Mouse (Mus musculus) liver, embryonic 14.5 days (tissue): ENCODE data around the gene Sytl1. TPM values are rescaled to one million over a fixed set of nuclear protein-coding genes. Genes with fewer than 3 reads are reported as not detected.
A peak's percentile ranks its signal among the peaks of the same experiment; 100 is the strongest.

ENCODE experiments used
- ATAC-seq: fragments of 200-750 bp; cut with Nextera tagmentation; 2 replicates; pipeline ENCODE4 v1.8.0; 2017; ENCODE audit warnings: moderate number of reproducible peaks, mild to moderate bottlenecking, moderate library complexity; ENCODE audit not compliant: insufficient read depth
- DNase-seq, 3 experiments: peaks; one replicate each; pipeline ENCODE4 v3.0.0-alpha.2; 2012 to 2013; ENCODE audit warnings: low read depth in 3 of 3, low spot score in 3 of 3
- H3K27ac ChIP-seq: fragments of 300-500 bp; sonication (generic); 2 replicates; pipeline ENCODE4 v1.5.1; 2014; ENCODE audit warnings: moderate library complexity, mild to moderate bottlenecking, control low read depth, inconsistent platforms
- H3K27me3 ChIP-seq: fragments of 300-500 bp; sonication (generic); 2 replicates; pipeline ENCODE4 v1.6.1; 2014; ENCODE audit warnings: mild to moderate bottlenecking, low read length, moderate library complexity; ENCODE audit not compliant: control insufficient read depth, insufficient read depth
- H3K36me3 ChIP-seq: fragments of 300-500 bp; sonication (generic); replicated peaks from 2 replicates; pipeline ENCODE4 v1.6.1; 2014; ENCODE audit warnings: low read depth; ENCODE audit not compliant: control insufficient read depth, insufficient read depth
- H3K4me1 ChIP-seq, 2 experiments: fragments of 200-500 bp in 1 of 2; fragments of 300-500 bp in 1 of 2; sonication (generic) in 1 of 2; replicated peaks; 2 replicates each; pipeline ENCODE4 v1.6.1; 2012 to 2014; ENCODE audit warnings: antibody characterized with exemption in 1 of 2, inconsistent platforms in 1 of 2, low read length in 1 of 2; ENCODE audit not compliant: control insufficient read depth in 2 of 2, insufficient read depth in 2 of 2
- H3K4me2 ChIP-seq: fragments of 300-500 bp; sonication (generic); 2 replicates; pipeline ENCODE4 v1.6.1; 2014; ENCODE audit warnings: low read depth, mild to moderate bottlenecking, control low read depth, moderate library complexity
- H3K4me3 ChIP-seq, 2 experiments: fragments of 200-500 bp in 1 of 2; fragments of 300-500 bp in 1 of 2; sonication (generic) in 1 of 2; 2 replicates each; pipeline ENCODE4 v1.5.1; 2012 to 2014; ENCODE audit warnings: low read depth in 2 of 2, low read length in 2 of 2, mild to moderate bottlenecking in 2 of 2, control low read depth in 1 of 2, inconsistent platforms in 1 of 2, moderate library complexity in 1 of 2; ENCODE audit not compliant: insufficient read depth in 1 of 2
- H3K9ac ChIP-seq: fragments of 300-500 bp; sonication (generic); replicated peaks from 2 replicates; pipeline ENCODE4 v1.6.1; 2014; ENCODE audit warnings: mild to moderate bottlenecking, control low read depth, moderate library complexity
- H3K9me3 ChIP-seq: fragments of 300-500 bp; sonication (generic); 2 replicates; pipeline ENCODE4 v1.6.1; 2016; ENCODE audit warnings: low read length, mixed read lengths; ENCODE audit not compliant: control insufficient read depth
- CTCF ChIP-seq: IDR thresholded peaks from 2 replicates; pipeline ENCODE4 v1.5.1; 2016; ENCODE audit warnings: antibody characterized with exemption, low read depth, control low read depth
- EP300 ChIP-seq: IDR thresholded peaks from 2 replicates; pipeline ENCODE4 v1.6.1; 2016; ENCODE audit warnings: antibody characterized with exemption, low read depth
- WGBS: fragments of 180-500 bp; shearing (Covaris S2); extraction: QIAGEN DNeasy Blood & Tissue Kit; methylation state at CpG from one replicate; pipeline ENCODE4 v1.1.7; 2014; ENCODE audit not compliant: insufficient replicate concordance; 5-methylcytosine and 5-hydroxymethylcytosine counted together
- polyA plus RNA-seq, 2 experiments: library from polyadenylated mRNA; depleted of rRNA in 1 of 2; stranded (reverse) in 1 of 2; unstranded in 1 of 2; fragments of >200 nt; fragmentation: Nextera tagmentation in 1 of 2; extraction: Ambion mirVana in 1 of 2; gene quantifications; 2 replicates each; pipeline versions ENCODE4 v1.2.1 to v1.2.3; 2012 to 2014

Sytl1 gene
- polyA plus RNA-seq, 2 experiments: 0.48 to 0.52 TPM

DNA sequence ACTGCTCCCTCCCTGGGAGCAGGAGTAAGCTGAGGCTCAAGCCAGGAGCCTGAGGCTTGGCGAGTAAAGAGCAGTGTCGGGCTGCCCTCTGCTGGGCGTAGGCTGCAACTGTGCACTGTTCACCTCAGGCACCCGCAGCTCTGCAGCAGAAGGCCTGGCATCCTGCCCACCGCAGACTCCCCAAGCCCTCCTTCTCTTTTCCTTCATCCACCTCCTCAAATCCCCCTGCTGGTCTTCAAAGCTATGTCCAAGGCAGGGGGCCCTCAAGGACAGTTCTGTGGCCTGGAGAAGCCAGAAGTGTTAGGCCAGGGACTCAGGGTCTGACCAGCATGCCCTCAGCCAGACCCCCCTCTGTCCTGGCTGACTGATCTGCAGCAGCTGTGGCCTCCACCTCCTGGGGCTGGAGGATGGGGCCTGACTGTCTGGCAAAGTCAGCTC lies 34.9 kb upstream of the Sytl1 start:
- no peak overlapping the region for H3K4me2 ChIP-seq
- no peak overlapping the region for H3K27ac ChIP-seq
- peaks cover 3% of the 10 kb centered on the region; the same call in 1 of the 2 replicates for H3K36me3 ChIP-seq
- H3K9me3 ChIP-seq: no peaks in the 10 kb centered on the region
- no peak overlapping the region for H3K9ac ChIP-seq
- 6% methylated on average over 5 of the region's 5 CpGs for WGBS
- H3K27me3 ChIP-seq: no peaks in the 10 kb centered on the region
- ATAC-seq: peak; percentile 60; the same call in 1 of the 2 replicates
- no peak overlapping the region for H3K4me3 ChIP-seq
- no peak for TF ChIP-seq EP300
- TF ChIP-seq CTCF: peak; percentile 98
- no peaks in the 10 kb centered on the region for H3K4me1 ChIP-seq
- no peak for DNase-seq

DNA sequence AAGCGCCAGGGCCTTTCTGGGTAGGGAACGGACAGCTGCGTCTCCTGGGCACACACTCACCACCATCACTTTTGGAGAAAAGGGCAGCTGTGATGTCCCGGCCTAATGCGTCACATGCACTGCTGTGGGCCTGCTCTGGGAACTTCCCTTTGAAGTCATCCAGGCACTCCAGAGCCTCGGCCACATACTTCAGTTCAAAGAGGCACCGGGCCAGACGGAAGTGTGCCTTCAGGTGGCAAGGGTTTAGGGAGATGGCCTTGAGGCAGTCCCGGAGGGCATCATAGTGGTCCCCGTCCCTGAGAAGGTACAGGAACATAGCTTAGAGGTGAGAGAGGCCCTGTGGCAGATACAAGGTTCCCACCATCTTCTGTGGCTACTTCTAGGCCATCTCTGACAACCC lies 34.4 kb upstream of the Sytl1 start:
- Histone ChIP-seq H3K9ac (no peak overlapping the region), H3K4me3 (no peak overlapping the region), H3K36me3 (peaks cover 3% of the 10 kb centered on the region; the same call in 1 of the 2 replicates), H3K4me1 (no peaks in the 10 kb centered on the region), H3K27me3 (no peaks in the 10 kb centered on the region), H3K9me3 (no peaks in the 10 kb centered on the region), H3K27ac (no peak overlapping the region), H3K4me2 (no peak overlapping the region)
- TF ChIP-seq EP300 (no peak), CTCF (no peak)
- no peak for DNase-seq
- WGBS: 63% methylated on average over 10 of the region's 10 CpGs
- no peak for ATAC-seq

DNA sequence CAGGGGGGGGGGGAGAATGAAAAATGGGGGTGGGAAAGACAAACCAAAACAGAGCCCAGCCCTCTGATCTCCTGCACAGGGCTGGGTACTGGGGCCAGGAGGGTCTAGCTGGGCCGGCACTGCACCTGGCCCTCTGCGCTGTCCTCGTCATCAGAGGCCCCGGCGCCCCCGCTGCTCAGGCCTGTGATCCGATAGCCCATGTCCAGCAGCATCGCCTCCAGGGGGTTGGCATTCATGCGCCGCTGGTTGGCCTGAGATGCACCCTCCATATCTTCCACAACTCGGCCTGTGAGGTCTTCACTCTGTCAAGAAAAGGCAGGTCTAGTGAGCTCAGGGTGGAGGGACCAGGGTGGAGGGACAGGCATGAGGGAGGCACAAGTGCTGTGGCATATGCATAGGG lies 31.2 kb upstream of the Sytl1 start:
- Histone ChIP-seq H3K27me3 (no peaks in the 10 kb centered on the region), H3K9ac (no peak overlapping the region), H3K36me3 (no peaks in the 10 kb centered on the region), H3K4me3 (no peak overlapping the region), H3K27ac (no peak overlapping the region), H3K9me3 (no peaks in the 10 kb centered on the region), H3K4me2 (no peak overlapping the region), H3K4me1 (no peaks in the 10 kb centered on the region; a peak in 1 of 4 replicates)
- no peak for TF ChIP-seq CTCF
- TF ChIP-seq EP300: no peak
- ATAC-seq (no peak), DNase-seq (no peak)
- 78% methylated on average over 11 of the region's 11 CpGs for WGBS

DNA sequence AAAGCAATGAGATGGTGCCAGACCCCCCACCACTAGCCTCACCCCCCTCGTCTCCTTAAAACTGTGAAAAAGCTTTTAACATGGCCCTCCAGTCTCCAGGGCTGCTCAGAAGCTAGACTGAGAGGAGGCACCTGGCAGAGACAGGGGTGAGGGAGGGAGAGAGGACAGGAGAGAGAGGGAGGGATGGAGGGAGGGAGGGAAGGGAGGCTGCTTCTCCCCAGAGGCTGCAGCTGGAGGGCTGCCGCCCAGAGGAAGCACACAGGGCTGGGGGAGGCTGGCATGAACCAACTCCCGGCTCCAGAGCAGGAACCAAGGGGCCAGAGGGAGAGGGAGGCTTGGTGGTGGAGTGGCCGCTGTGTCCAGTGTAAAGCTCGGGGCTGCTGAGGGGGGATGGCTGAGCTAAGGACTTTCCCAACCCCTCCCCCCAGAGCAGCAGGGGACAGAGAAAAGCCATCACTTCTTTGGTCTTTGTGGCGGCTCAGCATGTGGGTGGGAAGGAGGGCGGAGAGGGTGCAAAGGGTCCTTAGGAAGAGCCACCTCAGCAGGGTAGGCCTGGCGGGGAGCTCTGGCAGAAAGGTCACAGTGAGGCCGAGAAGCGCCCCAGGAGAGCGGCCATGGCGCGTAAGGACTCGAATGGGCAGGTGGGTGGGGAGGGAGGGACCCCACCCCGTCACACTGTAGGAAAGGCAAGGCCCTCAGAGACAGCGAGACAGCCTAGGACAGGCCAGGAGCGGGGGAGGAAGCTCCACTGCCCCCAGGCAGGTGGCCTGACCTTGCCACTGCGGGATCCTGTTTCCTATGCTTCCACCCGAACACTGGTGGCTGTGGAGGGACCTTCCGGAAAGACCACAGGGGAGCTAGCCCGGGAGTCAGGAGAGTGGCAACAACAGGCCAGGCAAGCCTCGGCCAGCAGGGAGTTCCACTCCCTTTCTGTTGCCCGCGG lies 30.3 kb upstream of the Sytl1 start:
- TF ChIP-seq CTCF (no peak), EP300 (no peak)
- no peak for DNase-seq
- Histone ChIP-seq H3K4me2 (no peak overlapping the region), H3K36me3 (no peaks in the 10 kb centered on the region), H3K4me1 (no peaks in the 10 kb centered on the region; a peak in 1 of 4 replicates), H3K27ac (no peak overlapping the region), H3K9me3 (no peaks in the 10 kb centered on the region), H3K9ac (no peak overlapping the region), H3K4me3 (no peak overlapping the region), H3K27me3 (no peaks in the 10 kb centered on the region)
- 65% methylated on average over 24 of the region's 24 CpGs for WGBS
- no peak for ATAC-seq

DNA sequence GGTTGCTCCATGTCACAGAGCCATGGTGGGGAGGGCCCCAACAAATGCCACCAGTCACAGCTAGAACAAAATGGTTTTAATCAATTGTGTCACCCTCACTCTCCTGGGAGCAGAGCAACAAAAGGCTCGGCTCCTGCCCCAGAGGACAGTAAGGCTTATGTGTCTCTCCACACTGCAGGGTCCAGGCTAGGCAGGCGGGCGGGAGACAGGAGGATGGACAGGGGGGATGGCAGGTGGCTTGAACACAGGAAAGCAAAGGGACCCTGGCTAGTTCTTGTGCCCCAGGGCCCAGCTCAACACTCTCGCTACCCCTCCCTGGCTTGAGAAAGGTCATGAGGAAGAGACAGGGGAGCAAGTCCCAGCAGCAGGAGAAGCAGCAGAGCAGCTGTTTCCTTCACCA lies 29.5 kb upstream of the Sytl1 start:
- WGBS: 85% methylated on average over 4 of the region's 4 CpGs
- no peak for ATAC-seq

More for the DNA sequence above, 29.5 kb upstream of the Sytl1 start:
- no peaks in the 10 kb centered on the region for H3K9me3 ChIP-seq
- no peak for TF ChIP-seq CTCF
- no peak for TF ChIP-seq EP300
- H3K36me3 ChIP-seq: no peaks in the 10 kb centered on the region
- no peak overlapping the region for H3K4me2 ChIP-seq
- H3K9ac ChIP-seq: no peak overlapping the region
- H3K27me3 ChIP-seq: no peaks in the 10 kb centered on the region
- DNase-seq: no peak
- H3K4me3 ChIP-seq: no peak overlapping the region
- peaks cover 0 to 4% of the 10 kb centered on the region in 2 experiments; a peak in 1 of 4 replicates for H3K4me1 ChIP-seq
- H3K27ac ChIP-seq: no peak overlapping the region
